Mouse (Mus musculus) brain, embryonic 14.5 days (tissue): Measurements from ENCODE around the gene Plcb1. TPM values are rescaled to one million over a fixed set of nuclear protein-coding genes. Genes with fewer than 3 reads are reported as not detected.
"Not testable (repeated sequence)": the region's sequence is repeated elsewhere in the genome, so short reads cannot be mapped to it uniquely, and the experiment has no call there.

Experiments
- DNase-seq: peaks from one replicate; pipeline ENCODE4 v3.0.0-alpha.2; 2011; ENCODE audit warnings: low read depth
- CTCF ChIP-seq: fragments of 200-500 bp; IDR thresholded peaks from 2 replicates; pipeline ENCODE4 v1.5.1; 2012; ENCODE audit warnings: inconsistent platforms, mild to moderate bottlenecking, moderate library complexity, borderline replicate concordance; ENCODE audit not compliant: insufficient read depth, insufficient read length; ENCODE audit errors: extremely low read depth
- POLR2A ChIP-seq: fragments of 200-500 bp; IDR thresholded peaks from 2 replicates; pipeline ENCODE4 v1.6.1; 2012; ENCODE audit warnings: mild to moderate bottlenecking, inconsistent platforms, borderline replicate concordance; ENCODE audit not compliant: poor library complexity, insufficient read depth, insufficient read length, severe bottlenecking; ENCODE audit errors: extremely low read depth
- polyA plus RNA-seq: library from polyadenylated mRNA; depleted of rRNA; stranded (reverse); fragments of >200 nt; gene quantifications from 2 replicates; pipeline ENCODE4 v1.2.3, GENCODE M21; 2012

The Plcb1 gene
- polyA plus RNA-seq, 1 experiment: 15.2 TPM

DNA sequence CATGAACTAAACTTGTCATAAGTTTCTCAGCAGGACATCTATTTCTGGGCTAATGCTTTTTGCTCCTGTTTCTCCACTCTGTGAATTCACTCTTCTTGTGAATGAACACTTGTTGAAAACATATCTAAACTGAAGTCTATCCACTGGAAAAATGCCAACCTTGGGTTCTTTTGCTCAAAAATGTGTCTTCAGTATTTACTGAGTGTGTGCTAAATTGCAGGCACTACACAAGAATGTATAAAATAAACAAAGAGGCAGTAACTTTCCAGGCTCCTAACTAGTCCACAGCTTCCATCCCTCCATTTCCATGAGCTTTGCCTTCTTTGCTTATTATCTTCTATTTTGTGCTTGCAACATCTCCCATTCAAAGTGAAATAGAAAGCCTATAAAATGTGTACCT, 195.5 kb downstream of the Plcb1 start:
- no peak for DNase-seq
- TF ChIP-seq POLR2A: no peak
- TF ChIP-seq CTCF: no peak

GRCm38 (mm10) chr2:134984884-134985283, 199.0 kb downstream of the Plcb1 start:
- no peak for DNase-seq
- no peak for TF ChIP-seq CTCF
- no peak for TF ChIP-seq POLR2A

DNA sequence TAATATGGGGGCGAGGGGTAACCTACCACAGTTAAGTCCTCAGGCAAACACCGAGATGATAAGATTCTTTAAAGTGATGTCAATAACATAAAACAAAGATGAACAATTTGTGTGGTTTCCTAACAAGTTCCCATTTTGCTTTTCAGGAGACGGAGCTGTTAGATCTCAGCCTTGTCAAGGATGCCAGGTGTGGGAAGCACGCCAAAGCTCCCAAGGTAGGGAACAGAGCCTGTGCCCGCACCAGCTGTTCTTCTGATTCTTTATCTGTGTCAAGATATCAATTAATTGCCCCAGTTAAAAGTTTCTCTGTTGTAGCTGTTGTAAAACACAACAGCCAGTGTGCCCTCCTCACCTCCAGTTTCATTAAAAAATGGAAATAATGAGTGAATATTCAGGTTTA, 202.1 kb downstream of the Plcb1 start:
- TF ChIP-seq CTCF (no peak), POLR2A (no peak)

DNA sequence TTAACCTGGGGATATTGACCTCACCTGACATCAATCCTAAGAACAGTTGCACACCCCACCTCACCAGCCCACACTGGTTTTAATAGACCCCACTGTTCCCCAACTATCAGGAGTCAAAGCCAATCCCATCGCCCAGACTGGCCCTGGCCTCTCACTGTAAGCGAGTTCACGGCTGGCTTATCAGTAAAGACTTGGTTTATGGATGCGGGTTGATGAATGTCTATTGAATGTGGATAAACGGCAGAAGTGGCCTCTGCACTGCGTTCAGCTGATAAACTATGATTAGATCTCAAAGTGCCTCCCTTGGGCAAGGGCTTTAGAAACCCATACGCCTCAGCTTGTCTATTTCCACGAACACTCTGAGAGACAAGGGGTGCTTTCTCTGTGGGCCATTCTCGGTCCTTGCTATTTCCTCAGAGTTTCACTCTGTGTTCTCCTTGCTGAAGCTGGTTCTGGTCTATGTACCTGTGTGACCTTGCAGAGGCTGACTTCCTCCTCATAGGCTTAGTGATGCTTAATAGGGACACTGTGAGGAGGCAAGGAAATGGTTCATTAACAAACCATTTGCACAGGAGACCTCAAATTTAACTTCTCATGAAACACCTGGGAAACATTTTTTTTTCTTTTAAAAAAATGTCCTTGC, 203.9 kb downstream of the Plcb1 start:
- DNase-seq: no peak
- TF ChIP-seq CTCF (no peak), POLR2A (no peak)

More for the DNA sequence above, 202.1 kb downstream of the Plcb1 start:
- DNase-seq: peak; percentile 53

DNA sequence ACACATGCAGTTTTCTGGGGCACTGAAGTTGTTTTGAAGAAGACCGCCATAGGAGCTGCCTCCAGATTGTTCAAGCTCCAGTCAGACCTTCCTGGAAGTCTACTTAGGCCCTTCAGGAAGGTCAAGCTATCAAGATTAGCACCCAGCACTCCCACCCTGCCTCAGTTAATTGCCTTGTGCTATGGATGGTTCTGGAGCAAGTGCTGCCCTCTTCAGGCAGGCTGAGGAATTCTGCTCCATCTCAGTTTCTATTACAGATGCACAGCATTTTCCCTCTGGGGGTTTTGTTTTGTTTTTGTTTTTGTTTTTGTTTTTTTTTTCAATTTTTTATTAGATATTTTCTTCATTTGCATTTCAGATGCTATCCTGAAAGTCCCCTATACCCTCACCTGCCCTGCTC, 221.3 kb downstream of the Plcb1 start:
- peak; percentile 39; the same call in 1 of the 2 replicates for TF ChIP-seq CTCF
- no peak for TF ChIP-seq POLR2A
- DNase-seq: no peak

GRCm38 (mm10) chr2:135007885-135008284, 222.0 kb downstream of the Plcb1 start:
- DNase-seq: not testable (repeated sequence)

DNA sequence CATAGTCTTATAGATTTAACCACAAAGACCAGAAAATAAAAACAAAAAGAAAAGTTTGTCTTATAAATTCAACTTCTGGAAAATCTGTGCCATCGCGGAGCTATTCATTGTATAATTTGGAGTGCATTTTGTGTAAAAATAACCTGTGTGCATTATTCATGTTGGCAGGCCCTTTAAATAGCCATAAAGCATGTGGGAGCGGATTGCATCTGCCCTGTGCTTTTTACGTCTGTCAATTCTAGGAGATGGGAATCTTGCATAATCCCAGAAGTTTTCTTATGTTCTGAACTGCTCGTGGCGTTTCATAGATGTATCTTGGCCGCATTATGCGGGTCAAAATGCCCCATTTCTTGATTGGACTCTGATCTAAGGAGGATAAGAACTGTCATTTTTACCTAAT, 224.5 kb downstream of the Plcb1 start:
- no peak for DNase-seq
- TF ChIP-seq POLR2A (no peak), CTCF (no peak)

DNA sequence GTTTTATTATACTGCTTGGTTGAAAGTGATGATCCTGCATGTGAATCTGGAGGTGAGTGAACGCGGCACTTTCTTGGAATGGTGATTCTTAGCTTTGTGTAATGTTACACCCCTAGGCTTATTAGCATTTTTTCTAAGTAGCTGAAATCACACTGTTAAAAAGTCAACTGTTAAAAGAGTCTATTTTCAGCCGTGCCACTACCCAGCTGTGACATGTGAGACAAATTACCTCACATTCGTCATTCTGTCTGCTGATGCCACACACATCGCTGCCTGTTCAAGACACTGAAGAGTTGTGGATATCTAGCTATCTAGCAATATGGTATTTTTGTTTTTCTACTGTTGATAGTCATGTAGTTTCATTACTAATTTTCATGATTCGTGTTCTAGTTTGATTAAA, 229.6 kb downstream of the Plcb1 start:
- TF ChIP-seq POLR2A (no peak), CTCF (no peak)
- no peak for DNase-seq

- DNase-seq: no peak
- TF ChIP-seq POLR2A (no peak), CTCF (no peak)
These were observed 232.4 kb downstream of the Plcb1 start for GRCm38 (mm10) chr2:135018275-135018674.

- TF ChIP-seq CTCF: no peak
- TF ChIP-seq POLR2A: no peak
- DNase-seq: no peak
These were observed 232.8 kb downstream of the Plcb1 start for GRCm38 (mm10) chr2:135018708-135019107.

DNA sequence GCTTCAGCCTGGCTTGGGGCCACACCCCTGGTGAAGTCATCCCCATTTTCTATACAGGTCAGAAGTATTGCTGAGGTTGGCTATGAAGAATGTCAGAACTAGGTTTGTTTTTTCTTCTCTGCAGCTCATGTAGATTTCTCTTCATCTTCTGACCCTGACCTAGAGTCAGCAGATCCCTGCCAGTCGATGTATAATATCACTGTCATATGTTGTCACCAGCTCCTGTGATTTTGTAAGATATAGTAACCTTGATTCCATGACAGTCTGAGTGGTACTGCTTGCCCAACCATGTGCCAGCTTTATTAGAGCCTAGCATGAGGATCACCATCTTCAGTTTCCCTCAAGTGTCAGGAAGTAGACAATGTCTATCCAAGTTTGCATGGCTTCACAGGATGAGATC, 233.7 kb downstream of the Plcb1 start:
- TF ChIP-seq CTCF (no peak), POLR2A (no peak)
- no peak for DNase-seq

GRCm38 (mm10) chr2:135029288-135029687, 243.4 kb downstream of the Plcb1 start:
- TF ChIP-seq POLR2A (no peak), CTCF (no peak)
- DNase-seq: peak; percentile 48
